Mouse (Mus musculus) kidney, embryonic 15.5 days (tissue): Measurements from ENCODE around the gene Ldb1. TPM values are rescaled to one million over a fixed set of nuclear protein-coding genes. Genes with fewer than 3 reads are reported as not detected.
"Not testable (repeated sequence)": the region's sequence is repeated elsewhere in the genome, so short reads cannot be mapped to it uniquely, and the experiment has no call there.

Experiments used
- ATAC-seq: fragments of 200-750 bp; cut with Nextera tagmentation; replicated peaks from 2 replicates; pipeline ENCODE4 v1.8.0; 2017; ENCODE audit warnings: moderate TSS enrichment; ENCODE audit not compliant: low FRiP score
- H3K27ac ChIP-seq: fragments of 300-500 bp; sonication (generic); 2 replicates; pipeline ENCODE4 v1.5.1; 2015; ENCODE audit warnings: mild to moderate bottlenecking, inconsistent platforms
- H3K27me3 ChIP-seq: fragments of 300-500 bp; sonication (generic); 2 replicates; pipeline ENCODE4 v1.6.1; 2015; ENCODE audit warnings: inconsistent platforms
- H3K36me3 ChIP-seq: fragments of 300-500 bp; sonication (generic); 2 replicates; pipeline ENCODE4 v1.6.1; 2015; ENCODE audit warnings: inconsistent platforms
- H3K4me1 ChIP-seq: fragments of 300-500 bp; sonication (generic); 2 replicates; pipeline ENCODE4 v1.6.1; 2015; ENCODE audit warnings: inconsistent platforms
- H3K4me2 ChIP-seq: fragments of 300-500 bp; sonication (generic); 2 replicates; pipeline ENCODE4 v1.6.1; 2015; ENCODE audit warnings: moderate library complexity, mild to moderate bottlenecking, inconsistent platforms
- H3K4me3 ChIP-seq: fragments of 300-500 bp; sonication (generic); replicated peaks from 2 replicates; pipeline ENCODE4 v1.5.1; 2015; ENCODE audit warnings: mild to moderate bottlenecking, inconsistent platforms
- H3K9ac ChIP-seq: fragments of 300-500 bp; sonication (generic); 2 replicates; pipeline ENCODE4 v1.6.1; 2015; ENCODE audit warnings: mild to moderate bottlenecking, inconsistent platforms
- H3K9me3 ChIP-seq: fragments of 300-500 bp; sonication (generic); replicated peaks from 2 replicates; pipeline ENCODE4 v1.6.1; 2016; ENCODE audit warnings: inconsistent platforms
- whole genome bisulfite sequencing: fragments of 180-500 bp; shearing (Covaris S2); methylation state at CpG from one replicate; pipeline ENCODE4 v1.1.7; 2015; ENCODE audit warnings: mixed read lengths; 5-methylcytosine and 5-hydroxymethylcytosine counted together
- polyA plus RNA-seq: library from polyadenylated mRNA; unstranded; fragments of >200 nt; fragmentation: Nextera tagmentation; extraction: Ambion mirVana; gene quantifications from 2 replicates; pipeline ENCODE4 v1.2.1, GENCODE M21; 2015

The Ldb1 gene
- polyA plus RNA-seq, 1 experiment from 2014 or later, result 91.9 TPM

- H3K4me2 ChIP-seq, result peak overlapping the region; percentile 100
- ATAC-seq, result no peak
Observed at GRCm38 (mm10) chr19:46004814-46005466, 40.1 kb downstream of the Ldb1 start.

GRCm38 (mm10) chr19:46003371-46004226 lies 41.4 kb downstream of the Ldb1 start, which contains the start of gene Hps6:
Gene Hps6, plus strand, starts transcription at chr19:46003508.
- peak; percentile 95 for ATAC-seq
- 1% methylated on average over 70 of the region's 70 CpGs for WGBS
- Histone ChIP-seq H3K27me3 (no peaks in the 10 kb centered on the region), H3K36me3 (peaks cover 19% of the 10 kb centered on the region), H3K9me3 (no peaks in the 10 kb centered on the region), H3K4me1 (peaks cover 36% of the 10 kb centered on the region), H3K27ac (peak within 1 kb of the TSS; percentile 77), H3K4me3 (peak within 1 kb of the TSS; percentile 78), H3K9ac (peak within 1 kb of the TSS; percentile 83), H3K4me2 (peak within 1 kb of the TSS; percentile 100)

More at GRCm38 (mm10) chr19:46004814-46005466, 40.1 kb downstream of the Ldb1 start:
- Histone ChIP-seq H3K36me3 (peaks cover 23% of the 10 kb centered on the region), H3K4me3 (no peak overlapping the region), H3K9me3 (no peaks in the 10 kb centered on the region), H3K27ac (0 out of 2 replicates have a peak overlapping the region, but pooled peaks have one; percentile 2), H3K4me1 (peaks cover 30% of the 10 kb centered on the region), H3K9ac (no peak overlapping the region; the same call in 1 of the 2 replicates), H3K27me3 (no peaks in the 10 kb centered on the region)
- WGBS, result 78% methylated on average over 17 of the region's 17 CpGs

- H3K4me3 ChIP-seq, result no peak overlapping the region
- no peak overlapping the region for H3K4me2 ChIP-seq
- no peaks in the 10 kb centered on the region for H3K27me3 ChIP-seq
- WGBS, result 81% methylated on average over 9 of the region's 9 CpGs
- no peaks in the 10 kb centered on the region for H3K9me3 ChIP-seq
- H3K27ac ChIP-seq, result no peak overlapping the region
- H3K36me3 ChIP-seq, result peaks cover 10% of the 10 kb centered on the region; the same call in 1 of the 2 replicates
- ATAC-seq, result no peak
- no peak overlapping the region for H3K9ac ChIP-seq
- H3K4me1 ChIP-seq, result peaks cover 40% of the 10 kb centered on the region
Observed at GRCm38 (mm10) chr19:46002279-46002678, 42.7 kb downstream of the Ldb1 start.

- WGBS, result 64% methylated on average over 1 of the region's 1 CpGs
- Histone ChIP-seq H3K4me2 (no peak overlapping the region; the same call in 1 of the 2 replicates), H3K27ac (no peak overlapping the region), H3K4me3 (no peak overlapping the region), H3K27me3 (no peaks in the 10 kb centered on the region), H3K36me3 (peaks cover 8% of the 10 kb centered on the region), H3K9ac (no peak overlapping the region), H3K9me3 (peaks cover 5% of the 10 kb centered on the region), H3K4me1 (peaks cover 25% of the 10 kb centered on the region)
- ATAC-seq, result no peak
Observed at GRCm38 (mm10) chr19:45999378-45999777, 45.6 kb downstream of the Ldb1 start.

- H3K9me3 ChIP-seq, result peaks cover 10% of the 10 kb centered on the region
- no peak for ATAC-seq
- 11% methylated on average over 8 of the region's 8 CpGs for WGBS
Observed at GRCm38 (mm10) chr19:45998694-45999217, 46.3 kb downstream of the Ldb1 start.

GRCm38 (mm10) chr19:45997785-45998693 lies 47.0 kb downstream of the Ldb1 start, which contains the start of gene Armh3:
Gene Armh3, minus strand, starts transcription at chr19:45998488.
- Histone ChIP-seq H3K4me3 (peak within 1 kb of the TSS; percentile 79), H3K36me3 (peaks cover 14% of the 10 kb centered on the region), H3K27me3 (no peaks in the 10 kb centered on the region), H3K27ac (peak within 1 kb of the TSS; percentile 99), H3K9me3 (peaks cover 10% of the 10 kb centered on the region), H3K4me2 (peak within 1 kb of the TSS; percentile 66), H3K4me1 (peaks cover 12% of the 10 kb centered on the region), H3K9ac (peak within 1 kb of the TSS; percentile 82)
- WGBS, result under 1% methylated on average over 76 of the region's 76 CpGs
- ATAC-seq, result peak; percentile 97

More at GRCm38 (mm10) chr19:45998694-45999217, 46.3 kb downstream of the Ldb1 start:
- peak overlapping the region; percentile 31; the same call in 1 of the 2 replicates for H3K9ac ChIP-seq
- peak overlapping the region; percentile 66 for H3K4me2 ChIP-seq
- H3K4me1 ChIP-seq, result peaks cover 19% of the 10 kb centered on the region
- H3K4me3 ChIP-seq, result peak overlapping the region; percentile 79
- H3K27me3 ChIP-seq, result no peaks in the 10 kb centered on the region
- H3K36me3 ChIP-seq, result peaks cover 14% of the 10 kb centered on the region
- peak overlapping the region; percentile 99; the same call in 1 of the 2 replicates for H3K27ac ChIP-seq

GRCm38 (mm10) chr19:45997365-45997764 lies 47.6 kb downstream of the Ldb1 start:
- Histone ChIP-seq H3K9me3 (peaks cover 10% of the 10 kb centered on the region), H3K27ac (peak overlapping the region; percentile 99), H3K4me1 (peaks cover 9% of the 10 kb centered on the region), H3K4me3 (peak overlapping the region; percentile 79), H3K27me3 (no peaks in the 10 kb centered on the region), H3K36me3 (peaks cover 14% of the 10 kb centered on the region), H3K4me2 (peak overlapping the region; percentile 66), H3K9ac (peak overlapping the region; percentile 82)
- WGBS, result 59% methylated on average over 5 of the region's 5 CpGs
- no peak for ATAC-seq

- Histone ChIP-seq H3K36me3 (peaks cover 15% of the 10 kb centered on the region), H3K27me3 (no peaks in the 10 kb centered on the region), H3K27ac (no peak overlapping the region), H3K4me2 (no peak overlapping the region), H3K9ac (no peak overlapping the region), H3K9me3 (peaks cover 10% of the 10 kb centered on the region), H3K4me3 (no peak overlapping the region), H3K4me1 (peaks cover 9% of the 10 kb centered on the region)
- ATAC-seq, result no peak
- WGBS, result 96% methylated on average over 13 of the region's 13 CpGs
Observed at GRCm38 (mm10) chr19:45993981-45994737, 50.9 kb downstream of the Ldb1 start.

GRCm38 (mm10) chr19:45993441-45993840 lies 51.6 kb downstream of the Ldb1 start:
- not testable (repeated sequence) for H3K4me1 ChIP-seq, ATAC-seq
- peaks cover 19% of the 10 kb centered on the region for H3K36me3 ChIP-seq

GRCm38 (mm10) chr19:45991171-45991570 lies 53.8 kb downstream of the Ldb1 start:
- 90% methylated on average over 3 of the region's 3 CpGs for WGBS
- H3K27me3 ChIP-seq, result no peaks in the 10 kb centered on the region
- H3K27ac ChIP-seq, result no peak overlapping the region
- H3K36me3 ChIP-seq, result peaks cover 28% of the 10 kb centered on the region
- no peak overlapping the region for H3K4me3 ChIP-seq
- H3K9ac ChIP-seq, result no peak overlapping the region
- ATAC-seq, result no peak
- no peaks in the 10 kb centered on the region for H3K4me1 ChIP-seq
- peaks cover 10% of the 10 kb centered on the region for H3K9me3 ChIP-seq
- H3K4me2 ChIP-seq, result no peak overlapping the region

More at GRCm38 (mm10) chr19:45993441-45993840, 51.6 kb downstream of the Ldb1 start:
- 67% methylated on average over 6 of the region's 6 CpGs for WGBS
- not testable (repeated sequence) for H3K4me2 ChIP-seq, H3K9ac ChIP-seq, H3K27me3 ChIP-seq, H3K27ac ChIP-seq, H3K4me3 ChIP-seq
- H3K9me3 ChIP-seq, result peaks cover 10% of the 10 kb centered on the region
